Mouse (Mus musculus) thymus, adult 2 months (tissue): ENCODE data around the gene Cyfip1.

Source experiments
- CTCF ChIP-seq: fragments of 200-500 bp; IDR thresholded peaks from 2 replicates; pipeline ENCODE4 v1.5.1; 2012; ENCODE audit warnings: mild to moderate bottlenecking, control low read depth, low read length, moderate library complexity, borderline replicate concordance; ENCODE audit not compliant: control insufficient read depth, poor library complexity, insufficient read depth; ENCODE audit errors: extremely low read depth
- POLR2A ChIP-seq: fragments of 200-500 bp; IDR thresholded peaks from 2 replicates; pipeline ENCODE4 v1.6.1; 2012; ENCODE audit warnings: mild to moderate bottlenecking, low read length, control low read depth, moderate library complexity; ENCODE audit not compliant: control insufficient read depth, poor library complexity, insufficient read depth; ENCODE audit errors: extremely low read depth

GRCm38 (mm10) chr7:55877721-55878120 is 36.2 kb downstream of the Cyfip1 start:
- TF ChIP-seq CTCF (no peak), POLR2A (no peak)
